Comparison of ENCODE assay signal across 12 mouse cellular contexts in the genomic region with DNA sequence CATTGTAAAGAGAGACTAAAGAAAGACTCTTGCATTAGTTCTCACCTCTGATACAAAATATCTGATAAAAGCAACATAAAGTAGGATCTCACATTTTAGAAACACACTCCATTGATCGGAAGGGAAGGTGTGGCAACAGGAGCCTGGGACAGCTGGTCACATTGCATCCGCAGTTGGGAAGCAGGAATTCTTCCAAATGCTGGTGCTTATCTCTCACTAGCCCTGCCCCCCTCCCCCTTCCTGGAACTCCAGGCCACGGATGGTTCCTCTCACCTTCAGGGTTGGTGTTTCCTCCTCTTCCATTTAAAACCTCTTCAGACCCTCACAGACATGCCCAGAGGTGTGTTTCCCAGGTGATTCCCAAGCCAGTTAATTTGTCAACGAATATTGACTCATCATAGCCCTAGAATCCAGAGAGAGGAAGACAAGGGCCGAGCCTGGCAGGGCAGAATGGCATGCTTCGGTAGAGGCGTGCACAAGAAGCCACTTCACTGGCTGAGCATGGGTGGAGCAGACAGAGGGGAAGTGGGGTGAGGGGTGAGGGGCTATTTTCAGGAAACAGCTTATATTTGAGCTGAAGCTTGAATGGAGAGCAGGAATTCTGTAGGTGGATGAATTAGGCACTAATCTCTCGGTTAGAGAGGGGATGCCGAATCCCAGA. TPM values are rescaled to one million over a fixed set of nuclear protein-coding genes. Genes with fewer than 3 reads are reported as not detected.
DNase-seq lines count a peak whose midpoint lies in the region; ATAC-seq and TF ChIP-seq lines count a peak whose summit lies in the region.
"Had no signal": no experiment of that assay in that cellular context is flagged by ENCODE, and none has a peak within 500 bp of the region (broad histone marks: within the 10 kb centered on the region; RNA-seq: fewer than 3 reads in every experiment).

No protein-coding gene starts in this region.

- H3K27me3 ChIP-seq in heart, embryonic 12.5 days (replicated peaks): no peaks in the 10 kb centered on the region
- no peaks in the 10 kb centered on the region for H3K27me3 ChIP-seq in lung, postnatal 0 days (replicated peaks; ENCODE audit: insufficient read depth, low read length)
- H3K27me3 ChIP-seq in midbrain, embryonic 10.5 days (ENCODE audit: low read depth, poor library complexity, severe bottlenecking): no peaks in the 10 kb centered on the region
- no peaks in the 10 kb centered on the region for H3K27me3 ChIP-seq in forebrain, embryonic 16.5 days (replicated peaks; ENCODE audit: control insufficient read depth, insufficient read depth, low read length)

- 26% methylated on average over 9 of the region's 9 CpGs for WGBS in heart, embryonic 12.5 days
- WGBS in lung, postnatal 0 days: 18% methylated on average over 9 of the region's 9 CpGs
- 67% methylated on average over 9 of the region's 9 CpGs for WGBS in midbrain, embryonic 10.5 days
- 62% methylated on average over 9 of the region's 9 CpGs for WGBS in forebrain, embryonic 16.5 days

- peaks cover 4% of the 10 kb centered on the region; the same call in 1 of the 2 replicates for H3K36me3 ChIP-seq in heart, embryonic 12.5 days
- no peaks in the 10 kb centered on the region for H3K36me3 ChIP-seq in lung, postnatal 0 days (ENCODE audit: insufficient read depth, low read length)
- no peaks in the 10 kb centered on the region for H3K36me3 ChIP-seq in midbrain, embryonic 10.5 days
- no peaks in the 10 kb centered on the region for H3K36me3 ChIP-seq in forebrain, embryonic 16.5 days (ENCODE audit: control insufficient read depth, insufficient read depth)

- H3K9me3 ChIP-seq in heart, embryonic 12.5 days (replicated peaks): peaks cover 3% of the 10 kb centered on the region
- H3K9me3 ChIP-seq in lung, postnatal 0 days (ENCODE audit: low read length): no peaks in the 10 kb centered on the region
- H3K9me3 ChIP-seq in midbrain, embryonic 10.5 days (replicated peaks): peaks cover under 1% of the 10 kb centered on the region; the same call in 1 of the 2 replicates
- no peaks in the 10 kb centered on the region; the same call in 1 of the 2 replicates for H3K9me3 ChIP-seq in forebrain, embryonic 16.5 days (ENCODE audit: control insufficient read depth, low read length)

- H3K4me2 ChIP-seq in heart, embryonic 12.5 days: peak overlapping the region; percentile 16
- no peak overlapping the region for H3K4me2 ChIP-seq in lung, postnatal 0 days (replicated peaks; ENCODE audit: low read depth, low read length)
- H3K4me2 ChIP-seq in forebrain, embryonic 16.5 days (ENCODE audit: low read length): no peak overlapping the region

- no peak for ATAC-seq in heart, embryonic 12.5 days (ENCODE audit: insufficient number of reproducible peaks, low FRiP score)
- ATAC-seq in lung, postnatal 0 days: peak; percentile 53
- no peak for ATAC-seq in forebrain, embryonic 16.5 days
- ATAC-seq: activated CD4-positive, CD25-positive, alpha-beta regulatory T cell, adult 4 months; inflammation-experienced regulatory T-cells, adult 6 months had no signal

- TF ChIP-seq CTCF in lung, postnatal 0 days (IDR thresholded peaks at IDR 0.05): no peak

- TF ChIP-seq EP300 in lung, postnatal 0 days (IDR thresholded peaks at IDR 0.05): no peak

- no peak for DNase-seq in heart, adult 8-10 months (ENCODE audit: low spot score)
- no peak for DNase-seq in lung, postnatal 0 days (ENCODE audit: low spot score)
- no peak for DNase-seq in lung, postnatal 14 days
- DNase-seq in midbrain, embryonic 10.5 days (ENCODE audit: low spot score): no peak
- DNase-seq in thymus, postnatal 25 days: peak; percentile 34
- no peak for DNase-seq in kidney, adult 11 months
- DNase-seq: cerebellum, adult 2 months; gastrocnemius, adult 2 months had no signal

- no peak overlapping the region for H3K27ac ChIP-seq in heart, embryonic 12.5 days (ENCODE audit: poor library complexity, severe bottlenecking)
- no peak overlapping the region for H3K27ac ChIP-seq in lung, postnatal 0 days (ENCODE audit: low read length)
- H3K27ac ChIP-seq in midbrain, embryonic 10.5 days (replicated peaks): peak overlapping the region; percentile 39; the same call in 1 of the 2 replicates
- no peak overlapping the region for H3K27ac ChIP-seq in forebrain, embryonic 16.5 days (ENCODE audit: low read length)
- H3K27ac ChIP-seq: gastrocnemius, adult 2 months had no signal

- no peak overlapping the region for H3K4me3 ChIP-seq in heart, embryonic 12.5 days
- H3K4me3 ChIP-seq in lung, postnatal 0 days (ENCODE audit: low read depth, low read length): no peak overlapping the region
- H3K4me3 ChIP-seq in midbrain, embryonic 10.5 days: no peak overlapping the region
- H3K4me3 ChIP-seq in forebrain, embryonic 16.5 days (replicated peaks; ENCODE audit: low read length): no peak overlapping the region
- H3K4me3 ChIP-seq: gastrocnemius, adult 2 months had no signal

- no peak overlapping the region for H3K9ac ChIP-seq in heart, embryonic 12.5 days
- no peak overlapping the region for H3K9ac ChIP-seq in lung, postnatal 0 days (replicated peaks; ENCODE audit: low read depth)
- H3K9ac ChIP-seq in forebrain, embryonic 16.5 days (replicated peaks; ENCODE audit: low read depth, low read length): no peak overlapping the region

- peaks cover 21% of the 10 kb centered on the region for H3K4me1 ChIP-seq in heart, embryonic 12.5 days (replicated peaks)
- H3K4me1 ChIP-seq in lung, postnatal 0 days (ENCODE audit: insufficient read depth, low read depth, low read length): peaks cover 8% of the 10 kb centered on the region; the same call in 1 of the 2 replicates
- peaks cover 25% of the 10 kb centered on the region for H3K4me1 ChIP-seq in midbrain, embryonic 10.5 days
- peaks cover 36% of the 10 kb centered on the region for H3K4me1 ChIP-seq in forebrain, embryonic 16.5 days (replicated peaks; ENCODE audit: control insufficient read depth, insufficient read depth, low read length)

RNA-seq across cellular contexts. Expression of a gene that starts 28.3 kb away (rescaled TPM):
- polyA plus RNA-seq in heart, embryonic 12.5 days (2016; fragmentation: Nextera tagmentation; extraction: Ambion mirVana): 46.6 and 46.8 TPM in 2 replicates
- 10 to 100 TPM; 10.1 to 12.3 (median 12.0) TPM for total RNA-seq in heart, adult 8-10 months (2022)
- 16.9 and 17.8 TPM in 2 replicates for polyA plus RNA-seq in lung, postnatal 0 days (2015; fragmentation: Nextera tagmentation; extraction: Ambion mirVana)
- polyA plus RNA-seq in midbrain, embryonic 10.5 days (2016; fragmentation: Nextera tagmentation; extraction: Ambion mirVana): 22.7 and 29.7 TPM in 2 replicates
- 98.6 and 100 TPM in 2 replicates for polyA plus RNA-seq in forebrain, embryonic 16.5 days (2015; fragmentation: Nextera tagmentation; extraction: Ambion mirVana)
